Mouse (Mus musculus) midbrain, embryonic 16.5 days (tissue): ENCODE data around the gene Prcc. TPM values are rescaled to one million over a fixed set of nuclear protein-coding genes. Genes with fewer than 3 reads are reported as not detected.
"Not testable (repeated sequence)": the region's sequence is repeated elsewhere in the genome, so short reads cannot be mapped to it uniquely, and the experiment has no call there.

ENCODE experiments used
- ATAC-seq: fragments of 200-750 bp; cut with Nextera tagmentation; 2 replicates; pipeline ENCODE4 v1.8.0; 2017; ENCODE audit warnings: moderate TSS enrichment
- H3K27ac ChIP-seq: fragments of 300-500 bp; sonication (generic); 2 replicates; pipeline ENCODE4 v1.5.1; 2014; ENCODE audit warnings: mild to moderate bottlenecking, low read length, mixed read lengths
- H3K27me3 ChIP-seq: fragments of 300-500 bp; sonication (generic); 2 replicates; pipeline ENCODE4 v1.6.1; 2014; ENCODE audit warnings: low read depth, low read length, mixed read lengths; ENCODE audit not compliant: control insufficient read depth, insufficient read depth
- H3K36me3 ChIP-seq: fragments of 300-500 bp; sonication (generic); 2 replicates; pipeline ENCODE4 v1.6.1; 2014; ENCODE audit warnings: mild to moderate bottlenecking, low read length, moderate library complexity, mixed read lengths; ENCODE audit not compliant: control insufficient read depth, insufficient read depth
- H3K4me1 ChIP-seq: fragments of 300-500 bp; sonication (generic); 2 replicates; pipeline ENCODE4 v1.6.1; 2014; ENCODE audit warnings: mild to moderate bottlenecking, low read length, mixed read lengths; ENCODE audit not compliant: control insufficient read depth, insufficient read depth
- H3K4me2 ChIP-seq: fragments of 300-500 bp; sonication (generic); 2 replicates; pipeline ENCODE4 v1.6.1; 2014; ENCODE audit warnings: mild to moderate bottlenecking, low read length, mixed read lengths
- H3K4me3 ChIP-seq: fragments of 300-500 bp; sonication (generic); 2 replicates; pipeline ENCODE4 v1.5.1; 2014; ENCODE audit warnings: low read depth, mild to moderate bottlenecking, low read length, moderate library complexity, mixed read lengths
- H3K9ac ChIP-seq: fragments of 300-500 bp; sonication (generic); 2 replicates; pipeline ENCODE4 v1.6.1; 2014; ENCODE audit warnings: low read depth, low read length, mixed read lengths
- H3K9me3 ChIP-seq: fragments of 300-500 bp; sonication (generic); replicated peaks from 2 replicates; pipeline ENCODE4 v1.6.1; 2014; ENCODE audit warnings: mild to moderate bottlenecking, low read length, mixed read lengths; ENCODE audit not compliant: control insufficient read depth, poor library complexity, severe bottlenecking
- WGBS: fragments of 180-500 bp; shearing (Covaris S2); extraction: QIAGEN DNeasy Blood & Tissue Kit; methylation state at CpG from one replicate; pipeline ENCODE4 v1.1.7; 2014; 5-methylcytosine and 5-hydroxymethylcytosine counted together
- polyA plus RNA-seq: library from polyadenylated mRNA; unstranded; fragments of >200 nt; fragmentation: Nextera tagmentation; extraction: Ambion mirVana; gene quantifications from 2 replicates; pipeline ENCODE4 v1.2.1, GENCODE M21; 2015

Prcc gene
- polyA plus RNA-seq, 1 experiment from 2014 or later: 16.3 TPM

DNA sequence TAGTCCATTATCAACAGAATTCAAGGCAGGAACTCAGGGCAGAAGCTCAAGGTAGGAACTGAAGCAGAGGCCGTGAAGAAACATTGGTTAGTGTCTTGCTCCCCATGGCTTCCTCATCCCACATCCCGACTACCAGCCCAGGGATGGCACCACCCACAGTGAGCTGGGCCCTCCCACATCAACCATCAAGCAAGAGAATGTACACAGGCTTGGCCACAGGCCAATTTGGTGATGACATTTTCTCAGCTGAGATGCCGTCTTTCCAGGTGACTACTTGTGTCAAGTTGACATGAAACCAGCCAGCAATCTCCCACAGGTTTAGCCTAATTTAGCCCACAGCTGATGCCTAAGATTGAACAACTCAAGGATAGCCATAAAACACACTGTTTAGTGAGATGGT, 13.9 kb upstream of the Prcc start:
- no peak overlapping the region for H3K9ac ChIP-seq
- H3K4me2 ChIP-seq: no peak overlapping the region
- no peak overlapping the region for H3K4me3 ChIP-seq
- no peaks in the 10 kb centered on the region for H3K36me3 ChIP-seq
- no peaks in the 10 kb centered on the region for H3K27me3 ChIP-seq
- no peaks in the 10 kb centered on the region for H3K9me3 ChIP-seq
- ATAC-seq: no peak
- no peaks in the 10 kb centered on the region for H3K4me1 ChIP-seq
- WGBS: 74% methylated on average over 3 of the region's 3 CpGs
- H3K27ac ChIP-seq: no peak overlapping the region

- no peak for ATAC-seq
- no peaks in the 10 kb centered on the region for H3K4me1 ChIP-seq
- H3K9me3 ChIP-seq: no peaks in the 10 kb centered on the region
- H3K4me2 ChIP-seq: no peak overlapping the region
- no peaks in the 10 kb centered on the region for H3K27me3 ChIP-seq
- no peak overlapping the region for H3K4me3 ChIP-seq
- WGBS: 54% methylated on average over 3 of the region's 3 CpGs
- H3K27ac ChIP-seq: no peak overlapping the region
- H3K9ac ChIP-seq: no peak overlapping the region
- H3K36me3 ChIP-seq: no peaks in the 10 kb centered on the region
These were observed 8.0 kb upstream of the Prcc start for GRCm38 (mm10) chr3:87893367-87893905.

- H3K36me3 ChIP-seq: no peaks in the 10 kb centered on the region
- no peaks in the 10 kb centered on the region for H3K9me3 ChIP-seq
- no peaks in the 10 kb centered on the region for H3K27me3 ChIP-seq
- H3K4me2 ChIP-seq: no peak overlapping the region
- H3K4me1 ChIP-seq: no peaks in the 10 kb centered on the region
- no peak overlapping the region for H3K27ac ChIP-seq
- no peak overlapping the region for H3K4me3 ChIP-seq
- WGBS: 43% methylated on average over 3 of the region's 3 CpGs
- ATAC-seq: no peak
- H3K9ac ChIP-seq: no peak overlapping the region
These were observed 6.1 kb upstream of the Prcc start for GRCm38 (mm10) chr3:87891481-87891880.

DNA sequence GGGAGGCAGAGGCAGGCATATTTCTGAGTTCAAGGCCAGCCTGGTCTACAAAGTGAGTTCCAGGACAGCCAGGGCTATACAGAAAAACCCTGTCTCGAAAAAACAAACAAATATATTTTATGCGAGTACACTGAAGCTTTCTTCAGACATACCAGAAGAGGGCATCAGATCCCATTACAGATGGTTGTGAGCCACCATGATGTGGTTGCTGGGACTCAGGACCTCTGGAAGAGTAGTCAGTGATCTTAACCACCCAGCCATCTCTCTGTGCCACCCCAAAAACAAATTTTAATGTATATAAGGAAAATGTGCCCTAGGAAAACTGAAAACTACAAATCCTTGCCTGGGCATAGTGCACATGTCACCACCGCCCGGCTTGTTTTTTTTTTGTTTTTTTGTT, 2.0 kb upstream of the Prcc start:
- not testable (repeated sequence) for ATAC-seq, H3K9ac ChIP-seq, H3K9me3 ChIP-seq, H3K36me3 ChIP-seq, H3K4me3 ChIP-seq, H3K27ac ChIP-seq, H3K27me3 ChIP-seq, H3K4me2 ChIP-seq
- 79% methylated on average over 4 of the region's 4 CpGs for WGBS
- H3K4me1 ChIP-seq: peaks cover 20% of the 10 kb centered on the region

DNA sequence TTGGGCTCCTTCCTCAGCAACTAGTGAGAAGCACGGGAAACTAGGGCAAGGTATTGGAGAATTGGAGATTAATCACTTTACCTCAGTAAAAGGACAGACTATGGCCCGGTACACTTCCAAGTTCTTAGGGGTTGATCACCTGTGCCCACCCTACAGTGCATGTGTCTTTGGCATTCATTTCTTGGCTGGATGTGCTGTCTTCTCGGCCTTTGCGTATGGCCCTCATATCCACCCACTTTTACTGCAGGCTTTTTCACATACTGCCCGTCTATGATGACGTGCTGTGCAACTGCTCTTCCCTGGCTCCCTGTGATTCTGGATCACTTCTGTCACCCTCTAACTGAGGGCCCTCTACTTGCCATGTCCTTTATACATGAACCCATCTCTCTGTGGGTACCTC, 1.0 kb upstream of the Prcc start:
- no peak overlapping the region; the same call in 1 of the 2 replicates for H3K4me3 ChIP-seq
- H3K4me1 ChIP-seq: peaks cover 22% of the 10 kb centered on the region
- 86% methylated on average over 6 of the region's 6 CpGs for WGBS
- no peak overlapping the region for H3K9ac ChIP-seq
- H3K36me3 ChIP-seq: no peaks in the 10 kb centered on the region
- no peak overlapping the region for H3K27ac ChIP-seq
- no peaks in the 10 kb centered on the region for H3K27me3 ChIP-seq
- no peaks in the 10 kb centered on the region for H3K9me3 ChIP-seq
- no peak for ATAC-seq
- peak overlapping the region; percentile 57 for H3K4me2 ChIP-seq

- ATAC-seq: peak; percentile 30; the same call in 1 of the 2 replicates
- whole genome bisulfite sequencing: 19% methylated on average over 10 of the region's 10 CpGs
- 0 out of 2 replicates have a peak overlapping the region, but pooled peaks have one; percentile 51 for H3K9ac ChIP-seq
These were observed 577 bp upstream of the Prcc start for GRCm38 (mm10) chr3:87886004-87886365.

DNA sequence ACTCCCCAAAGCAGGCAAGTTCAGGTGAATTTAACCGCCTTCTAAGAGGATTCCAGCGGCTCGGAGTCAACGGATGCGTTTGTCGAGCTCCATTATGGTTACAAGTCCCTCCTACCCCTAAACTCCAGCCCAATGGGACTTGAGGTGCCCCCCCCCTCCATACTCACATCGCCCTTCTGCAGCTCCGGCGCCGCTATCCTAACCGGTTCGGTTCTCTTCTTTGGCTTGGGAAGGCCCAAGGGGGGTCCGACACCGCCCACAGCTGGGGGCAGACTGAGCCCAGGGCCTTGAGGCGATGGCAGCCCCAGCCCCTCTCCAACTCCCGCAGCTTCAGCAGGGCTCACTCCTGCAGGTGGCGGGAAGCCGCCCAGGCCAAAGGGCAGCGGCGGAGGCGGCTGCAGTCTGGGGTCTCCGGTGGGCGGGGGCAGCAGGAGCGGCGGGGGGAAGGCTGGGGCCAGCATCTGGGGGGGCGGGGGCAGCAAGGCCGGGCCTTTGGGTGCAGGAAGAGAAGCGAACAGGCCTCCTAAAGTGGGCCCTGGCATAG, 628 bp downstream of the Prcc start:
- peak overlapping the region; percentile 89 for H3K4me2 ChIP-seq
- H3K4me1 ChIP-seq: peaks cover 22% of the 10 kb centered on the region
- H3K27me3 ChIP-seq: no peaks in the 10 kb centered on the region
- H3K36me3 ChIP-seq: peaks cover 3% of the 10 kb centered on the region; the same call in 1 of the 2 replicates
- no peaks in the 10 kb centered on the region for H3K9me3 ChIP-seq
- peak overlapping the region; percentile 78 for H3K27ac ChIP-seq
- H3K4me3 ChIP-seq: peak overlapping the region; percentile 79
- peak; percentile 17 for ATAC-seq
- 1% methylated on average over 21 of the region's 28 CpGs for WGBS
- H3K9ac ChIP-seq: peak overlapping the region; percentile 90

More at GRCm38 (mm10) chr3:87886004-87886365, 577 bp upstream of the Prcc start:
- Histone ChIP-seq H3K27me3 (no peaks in the 10 kb centered on the region), H3K4me2 (peak overlapping the region; percentile 57), H3K4me3 (peak overlapping the region; percentile 79), H3K9me3 (no peaks in the 10 kb centered on the region), H3K4me1 (peaks cover 22% of the 10 kb centered on the region), H3K36me3 (no peaks in the 10 kb centered on the region), H3K27ac (0 out of 2 replicates have a peak overlapping the region, but pooled peaks have one; percentile 46)

DNA sequence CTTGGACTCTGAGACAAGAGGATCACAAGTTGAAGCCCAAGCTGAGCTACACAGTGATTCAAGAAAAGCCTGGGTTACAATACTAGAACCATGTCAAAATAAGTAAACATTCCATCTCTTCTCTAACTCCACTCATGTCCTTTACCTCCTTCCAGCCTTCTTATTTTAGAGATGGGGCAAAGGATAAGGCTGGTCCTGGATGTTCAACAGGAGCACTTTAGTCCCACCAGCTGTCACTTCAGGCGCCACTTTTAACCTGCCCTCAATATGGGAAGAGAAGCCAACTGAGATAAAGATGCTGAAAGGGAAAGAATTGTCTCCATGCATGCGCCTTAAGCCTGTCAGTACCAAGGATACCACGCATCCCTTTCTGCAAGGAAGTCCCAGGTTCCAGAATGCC, 1.1 kb downstream of the Prcc start:
- Histone ChIP-seq H3K9ac (peak overlapping the region; percentile 90), H3K4me3 (peak overlapping the region; percentile 79), H3K36me3 (peaks cover 3% of the 10 kb centered on the region; the same call in 1 of the 2 replicates), H3K9me3 (no peaks in the 10 kb centered on the region), H3K27ac (no peak overlapping the region), H3K27me3 (no peaks in the 10 kb centered on the region), H3K4me2 (peak overlapping the region; percentile 89), H3K4me1 (peaks cover 22% of the 10 kb centered on the region)
- WGBS: 4% methylated on average over 3 of the region's 3 CpGs
- ATAC-seq: no peak

DNA sequence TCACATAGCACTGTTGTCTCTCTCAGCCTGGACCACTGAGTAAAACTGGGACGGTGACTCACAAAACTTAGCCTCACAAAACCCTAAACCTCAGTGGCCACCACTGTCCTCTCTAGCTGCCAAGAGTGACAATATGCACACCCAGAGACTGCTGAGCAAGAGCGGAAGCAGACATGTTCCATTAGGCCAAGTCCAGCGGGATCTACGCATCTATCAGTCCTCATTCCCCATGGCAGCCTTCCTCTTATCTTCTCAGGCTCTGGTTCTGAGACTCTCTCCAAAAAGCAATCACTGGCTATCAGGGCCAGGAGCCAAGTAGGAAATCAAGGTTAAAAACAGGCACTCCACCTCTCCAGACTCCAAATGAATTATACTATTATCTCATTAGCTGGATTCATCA, 7.7 kb downstream of the Prcc start:
- Histone ChIP-seq H3K9me3 (no peaks in the 10 kb centered on the region), H3K4me3 (no peak overlapping the region), H3K27ac (no peak overlapping the region), H3K36me3 (peaks cover 6% of the 10 kb centered on the region; the same call in 1 of the 2 replicates), H3K4me1 (peaks cover 4% of the 10 kb centered on the region), H3K4me2 (no peak overlapping the region), H3K27me3 (no peaks in the 10 kb centered on the region), H3K9ac (no peak overlapping the region)
- 90% methylated on average over 4 of the region's 4 CpGs for WGBS
- ATAC-seq: no peak
